Mouse (Mus musculus) retina, postnatal 7 days (tissue): ENCODE results near the gene Fcgrt.
"Not testable (repeated sequence)": the region's sequence is repeated elsewhere in the genome, so short reads cannot be mapped to it uniquely, and the experiment has no call there.

Experiments
- DNase-seq: peaks from one replicate; pipeline ENCODE4 v3.0.0-alpha.2; 2012; ENCODE audit warnings: low read depth, low spot score

Fcgrt gene

DNA sequence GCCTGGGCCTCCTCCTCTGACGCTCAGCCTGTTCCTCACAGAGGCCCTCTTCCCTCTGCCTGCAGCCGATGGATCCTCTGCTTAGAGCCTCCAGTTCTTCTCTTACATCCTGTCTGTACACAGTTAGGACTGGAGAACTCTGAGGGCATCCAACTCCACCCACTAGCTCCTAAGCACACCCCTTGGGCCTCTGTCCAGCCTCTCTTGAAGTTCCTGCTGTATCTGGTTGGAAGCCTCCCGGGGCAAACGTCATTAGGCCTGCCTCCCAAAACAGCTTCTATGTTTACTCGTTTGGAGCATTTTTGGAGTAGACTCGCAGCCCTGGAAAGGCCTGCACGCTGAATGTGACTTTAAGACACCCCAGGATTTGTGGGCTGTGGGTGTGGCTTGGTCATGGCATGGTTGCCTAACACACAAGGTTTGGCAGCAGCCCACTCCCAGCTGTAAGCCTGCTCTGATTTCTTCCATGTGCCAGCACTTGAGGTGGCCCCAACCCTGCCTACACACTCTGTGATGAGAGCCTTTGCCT is at the start of gene Fcgrt:
Gene Fcgrt (minus strand): TSS at position 200 of the 529 bp plus-strand sequence.
- no peak for DNase-seq

DNA sequence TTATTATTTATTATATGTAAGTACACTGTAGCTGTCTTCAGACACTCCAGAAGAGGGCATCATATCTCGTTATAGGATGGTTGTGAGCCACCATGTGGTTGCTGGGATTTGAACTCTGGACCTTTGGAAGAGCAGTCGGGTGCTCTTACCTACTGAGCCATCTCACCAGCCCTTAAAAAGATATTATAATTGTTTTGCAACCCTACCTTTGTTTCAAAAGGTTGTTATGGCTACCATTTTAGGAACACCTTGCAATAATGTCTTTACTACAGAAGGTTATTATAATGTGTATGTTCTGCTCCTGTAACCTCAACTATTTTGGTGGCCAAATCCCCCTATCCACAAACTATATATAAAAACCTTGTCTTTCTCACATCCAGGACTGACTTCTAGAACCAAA is 49.4 kb upstream of the Fcgrt start:
- not testable (repeated sequence) for DNase-seq

- no peak for DNase-seq
Observed at GRCm38 (mm10) chr7:45151303-45151702, 47.7 kb upstream of the Fcgrt start.

DNA sequence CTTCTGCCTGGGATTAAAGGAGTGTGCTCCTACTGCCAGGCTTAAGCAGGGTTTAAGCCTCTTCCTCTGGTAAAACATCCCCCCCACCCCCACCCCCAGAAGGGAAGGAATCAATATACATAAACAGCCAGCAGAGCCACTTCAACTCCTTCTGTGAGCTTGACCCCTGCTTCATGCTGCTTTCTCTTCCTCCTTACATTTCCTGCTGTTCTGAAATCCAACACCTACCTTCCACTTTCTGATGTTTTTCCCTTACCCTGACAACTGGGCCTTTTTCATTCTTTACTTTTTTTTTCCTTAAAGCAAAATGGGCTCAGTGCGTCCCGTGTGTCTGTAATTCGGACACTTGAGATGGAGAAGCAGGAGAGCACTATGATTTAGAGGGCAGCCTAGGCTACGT is 46.7 kb upstream of the Fcgrt start:
- DNase-seq: no peak

- DNase-seq: no peak
Observed at GRCm38 (mm10) chr7:45149545-45149944, 45.9 kb upstream of the Fcgrt start.

- no peak for DNase-seq
Observed at GRCm38 (mm10) chr7:45148534-45149098, 45.0 kb upstream of the Fcgrt start.

DNA sequence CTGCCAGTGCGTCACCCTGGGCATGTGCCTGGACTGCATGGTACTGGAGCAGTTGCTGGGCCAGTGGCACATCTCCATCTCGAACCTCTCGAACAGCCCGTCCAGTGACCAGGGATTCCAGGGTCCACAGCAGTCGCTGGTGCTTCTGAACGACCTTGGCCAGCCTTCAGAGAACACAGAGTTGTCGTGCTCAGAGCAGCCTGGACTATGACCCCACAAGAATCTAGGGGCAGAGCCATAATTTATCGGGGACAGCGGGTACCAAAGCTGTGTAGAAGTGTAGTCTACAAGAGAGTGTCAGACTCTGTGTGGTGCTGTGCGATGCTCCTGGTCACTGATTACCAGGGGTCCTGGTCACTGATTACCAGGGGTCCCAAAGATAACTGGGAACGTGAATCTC is 44.2 kb upstream of the Fcgrt start:
- no peak for DNase-seq

GRCm38 (mm10) chr7:45147267-45147666 is 43.6 kb upstream of the Fcgrt start:
- DNase-seq: no peak

DNA sequence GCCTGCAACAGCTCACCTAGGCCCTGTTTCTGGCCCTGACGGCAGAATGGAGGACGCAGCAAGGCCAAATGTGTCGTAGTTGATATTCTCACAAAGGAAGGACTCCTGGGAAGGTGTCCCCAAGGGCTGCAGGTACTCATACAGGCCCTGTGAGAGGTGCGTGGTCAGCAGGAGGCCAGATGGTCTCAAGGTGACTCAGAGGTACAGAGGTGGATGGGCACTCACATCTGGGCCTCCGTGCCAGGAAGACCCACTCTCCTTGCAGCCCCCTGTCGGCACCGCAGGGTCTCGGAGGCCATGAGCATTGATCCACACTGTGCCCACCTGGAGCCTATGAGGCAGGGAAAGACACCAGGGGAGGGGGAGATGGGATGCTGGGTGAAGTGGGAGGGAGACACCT is 41.8 kb upstream of the Fcgrt start:
- no peak for DNase-seq

- DNase-seq: no peak
Observed at GRCm38 (mm10) chr7:45144368-45145174, 40.9 kb upstream of the Fcgrt start.

- no peak for DNase-seq
Observed at GRCm38 (mm10) chr7:45141914-45142313, 38.3 kb upstream of the Fcgrt start.

DNA sequence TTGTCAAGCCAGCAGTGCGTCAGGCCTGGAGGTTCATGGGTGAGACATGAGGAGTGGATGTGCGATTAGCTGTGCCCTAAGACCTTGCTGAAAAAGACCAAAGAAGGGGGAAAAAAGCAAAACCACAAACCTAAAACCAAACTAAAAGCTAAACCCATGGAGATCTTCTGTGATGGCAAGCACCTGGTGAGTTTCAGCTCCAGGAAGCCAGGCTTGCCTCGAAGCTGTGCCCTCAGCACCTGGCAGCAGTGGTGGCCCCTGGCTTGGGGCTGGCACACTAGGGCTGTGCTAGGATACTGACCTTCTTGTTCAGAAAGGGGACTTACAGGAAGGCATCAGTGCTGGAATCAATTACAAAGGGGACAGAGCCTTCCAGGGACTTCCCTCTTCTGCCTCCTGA is 37.7 kb upstream of the Fcgrt start:
- no peak for DNase-seq

DNA sequence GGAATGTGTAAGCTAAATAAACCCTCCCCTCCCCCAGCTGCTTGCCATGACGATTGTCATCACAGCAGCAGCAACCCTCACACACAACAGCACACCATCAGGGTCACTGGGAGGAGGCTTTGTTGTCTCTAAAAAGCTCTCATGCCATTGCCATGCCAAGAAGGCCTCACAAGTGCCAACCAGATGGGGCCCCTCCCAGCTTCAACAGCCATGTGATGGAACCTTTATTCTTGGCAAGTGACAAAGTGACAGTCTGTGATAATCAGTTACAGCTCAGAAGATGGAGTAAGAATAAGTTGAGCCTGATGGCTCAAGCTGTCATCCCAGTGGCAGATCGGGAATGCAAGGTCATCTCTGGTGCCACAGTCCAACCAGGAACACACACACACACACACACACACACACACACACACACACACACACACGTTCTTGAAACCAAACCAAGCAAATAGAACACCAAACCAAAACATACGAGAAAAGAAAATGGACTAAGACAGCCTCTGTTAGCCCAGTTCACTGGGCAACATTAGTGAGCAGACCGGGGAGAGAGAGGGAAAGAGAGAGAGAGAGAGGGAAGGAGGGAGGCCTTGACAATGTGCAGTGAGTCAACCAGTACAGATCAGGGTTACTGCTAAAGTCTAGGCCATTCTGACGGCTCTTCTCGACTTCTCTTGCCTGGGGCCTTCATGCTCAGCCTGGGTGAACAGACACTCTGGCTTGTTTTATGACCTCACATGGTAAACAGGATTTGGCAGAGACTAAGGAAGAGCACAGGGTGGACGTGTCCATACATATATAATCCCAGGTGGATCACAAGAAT is 36.5 kb upstream of the Fcgrt start:
- no peak for DNase-seq

DNA sequence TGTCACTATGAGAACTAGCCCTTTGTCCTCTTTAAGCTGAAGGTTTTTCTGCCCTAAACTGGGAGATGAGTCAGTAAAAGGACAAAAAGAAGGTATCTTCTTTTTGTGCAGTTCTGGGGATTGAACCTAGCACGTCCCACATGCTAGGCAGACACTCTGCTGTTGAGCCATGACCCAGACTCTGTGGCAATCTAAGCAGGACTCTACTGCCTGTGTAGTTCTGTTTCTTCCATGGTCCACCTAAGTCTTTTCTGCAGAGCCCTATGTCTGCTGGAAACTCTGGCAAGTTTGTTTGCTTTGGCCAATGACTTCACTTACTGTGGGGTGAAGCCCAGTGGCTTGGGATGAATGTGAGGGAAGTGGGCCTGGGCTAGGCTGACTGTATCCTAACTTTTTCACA is 34.8 kb upstream of the Fcgrt start:
- no peak for DNase-seq

DNA sequence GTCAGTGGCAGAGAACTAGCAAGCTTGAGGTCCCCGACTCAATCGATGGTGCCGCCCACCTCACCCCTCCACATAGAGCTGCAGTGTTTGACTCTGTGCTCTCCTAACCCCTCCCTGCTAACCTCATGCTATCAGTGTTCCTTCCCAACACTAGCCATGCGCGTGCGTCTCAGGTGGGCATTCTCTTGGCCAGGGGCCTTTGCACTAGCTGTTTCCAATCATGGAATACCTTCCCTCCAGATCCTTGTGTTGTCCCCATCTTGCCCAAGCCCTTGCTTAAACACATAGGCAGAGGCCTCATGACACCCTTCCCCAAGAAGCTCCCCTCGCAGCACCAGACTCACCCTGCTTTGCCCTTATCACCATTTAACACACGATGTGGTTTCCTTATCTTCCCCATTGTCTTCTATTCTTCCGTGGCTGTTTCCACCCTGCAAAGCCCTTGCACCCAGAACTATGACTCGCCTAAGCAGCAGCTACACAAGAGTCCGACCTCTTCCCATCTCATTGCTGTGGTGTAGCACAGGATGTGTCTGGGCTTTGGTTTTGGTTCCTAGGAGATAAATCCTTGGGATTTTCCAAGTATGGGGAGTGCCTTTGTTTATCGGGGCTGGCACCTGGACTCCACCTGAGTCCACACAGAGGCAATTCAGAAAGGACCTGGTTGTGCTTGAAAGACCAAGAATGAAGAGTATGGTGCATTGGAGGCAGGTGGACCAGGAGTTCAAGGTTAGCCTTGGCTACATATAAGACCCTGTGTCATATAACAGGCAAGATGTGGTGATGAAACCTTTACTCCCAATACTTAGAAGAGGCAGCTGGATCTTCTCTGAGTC is 33.7 kb upstream of the Fcgrt start:
- no peak for DNase-seq

GRCm38 (mm10) chr7:45135993-45136567 is 32.4 kb upstream of the Fcgrt start, which contains the start of the genes Gm45713 and Flt3l:
Gm45713 (minus strand) TSS chr7:45136231.
Flt3l (minus strand) TSS chr7:45136432.
- DNase-seq: peak; percentile 84

DNA sequence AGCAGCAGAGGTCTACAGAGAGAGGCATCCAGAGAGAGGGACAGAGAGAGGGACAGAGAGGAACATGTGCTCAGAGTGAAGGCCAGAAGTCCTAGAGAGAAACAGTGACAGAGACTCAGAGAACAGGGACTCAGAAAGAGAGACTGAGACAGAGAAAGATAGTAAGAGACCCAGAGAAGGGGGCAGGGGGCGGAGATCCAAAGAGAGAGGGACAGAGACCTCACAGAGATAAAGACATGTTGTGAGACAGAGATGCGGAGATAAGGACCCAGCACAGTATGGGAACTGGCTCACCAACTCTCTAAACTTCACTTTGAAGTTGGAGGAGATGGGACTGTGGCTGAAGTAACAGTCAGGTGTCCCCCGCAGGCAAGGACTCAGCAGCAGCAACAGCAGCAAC is 31.7 kb upstream of the Fcgrt start:
- DNase-seq: no peak

GRCm38 (mm10) chr7:45134544-45135026 is 30.9 kb upstream of the Fcgrt start:
- DNase-seq: no peak

GRCm38 (mm10) chr7:45133446-45134159 is 30.0 kb upstream of the Fcgrt start:
- DNase-seq: no peak

DNA sequence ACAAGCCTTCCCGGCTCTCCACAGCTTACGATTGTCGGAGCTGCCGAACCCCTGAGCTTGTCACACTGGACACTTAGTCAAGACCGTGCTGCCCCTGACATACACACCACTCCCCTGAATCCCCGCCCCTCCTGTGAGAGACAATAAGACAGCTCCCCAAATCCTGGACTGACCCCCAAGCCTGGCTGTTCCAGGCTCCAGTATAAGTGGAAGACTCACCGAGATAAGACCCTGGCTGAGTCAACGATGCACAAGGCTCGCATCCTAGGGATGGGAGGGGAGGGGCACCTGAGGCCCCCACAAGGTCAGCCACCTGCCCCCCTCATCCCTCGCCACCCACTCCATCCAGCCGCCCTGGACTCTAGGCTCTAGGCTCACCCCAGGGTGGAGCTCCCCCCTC is 28.2 kb upstream of the Fcgrt start:
- no peak for DNase-seq
